Mouse (Mus musculus) heart, postnatal 0 days (tissue): ENCODE results near the gene Sv2b. TPM values are rescaled to one million over a fixed set of nuclear protein-coding genes. Genes with fewer than 3 reads are reported as not detected.

Experiments used
- ATAC-seq: fragments of 200-750 bp; cut with Nextera tagmentation; 2 replicates; pipeline ENCODE4 v1.8.0; 2017; ENCODE audit warnings: low read depth, moderate number of reproducible peaks, moderate library complexity; ENCODE audit not compliant: insufficient read depth
- DNase-seq: peaks from one replicate; pipeline ENCODE4 v3.0.0-alpha.2; 2016; ENCODE audit warnings: low spot score
- H3K27ac ChIP-seq: fragments of 300-500 bp; sonication (generic); 2 replicates; pipeline ENCODE4 v1.5.1; 2014; ENCODE audit warnings: low read depth, mild to moderate bottlenecking
- H3K27me3 ChIP-seq: fragments of 300-500 bp; sonication (generic); 2 replicates; pipeline ENCODE4 v1.6.1; 2014; ENCODE audit warnings: low read length, mixed read lengths; ENCODE audit not compliant: control insufficient read depth, insufficient read depth
- H3K36me3 ChIP-seq: fragments of 300-500 bp; sonication (generic); replicated peaks from 2 replicates; pipeline ENCODE4 v1.6.1; 2014; ENCODE audit warnings: low read length, mixed read lengths; ENCODE audit not compliant: control insufficient read depth, insufficient read depth
- H3K4me1 ChIP-seq: fragments of 300-500 bp; sonication (generic); 2 replicates; pipeline ENCODE4 v1.6.1; 2014; ENCODE audit warnings: antibody characterized with exemption; ENCODE audit not compliant: control insufficient read depth, insufficient read depth
- H3K4me2 ChIP-seq: fragments of 300-500 bp; sonication (generic); 2 replicates; pipeline ENCODE4 v1.6.1; 2014; ENCODE audit warnings: low read depth, mild to moderate bottlenecking, low read length, moderate library complexity
- H3K4me3 ChIP-seq: fragments of 300-500 bp; sonication (generic); 2 replicates; pipeline ENCODE4 v1.5.1; 2014; ENCODE audit warnings: low read depth, low read length
- H3K9ac ChIP-seq: fragments of 300-500 bp; sonication (generic); replicated peaks from 2 replicates; pipeline ENCODE4 v1.6.1; 2014; ENCODE audit warnings: low read depth, low read length, mixed read lengths
- H3K9me3 ChIP-seq: fragments of 300-500 bp; sonication (generic); replicated peaks from 2 replicates; pipeline ENCODE4 v1.6.1; 2016; ENCODE audit warnings: low read length; ENCODE audit not compliant: control insufficient read depth
- CTCF ChIP-seq: IDR thresholded peaks from 2 replicates; pipeline ENCODE4 v1.5.1; 2016; ENCODE audit warnings: antibody characterized with exemption, control low read depth, low read depth
- EP300 ChIP-seq: IDR thresholded peaks from 2 replicates; pipeline ENCODE4 v1.6.1; 2016; ENCODE audit warnings: antibody characterized with exemption, low read depth
- WGBS: fragments of 180-500 bp; shearing (Covaris S2); extraction: QIAGEN DNeasy Blood & Tissue Kit; methylation state at CpG from one replicate; pipeline ENCODE4 v1.1.7; 2014; 5-methylcytosine and 5-hydroxymethylcytosine counted together
- polyA plus RNA-seq: library from polyadenylated mRNA; unstranded; fragments of >200 nt; fragmentation: Nextera tagmentation; extraction: Ambion mirVana; gene quantifications from 2 replicates; pipeline ENCODE4 v1.2.1, GENCODE M21; 2015
- total RNA-seq: library from RNA; depleted of rRNA; stranded (reverse); fragments of >200 nt; gene quantifications from 2 replicates; pipeline ENCODE4 v1.2.3, GENCODE M21; 2014; ENCODE audit warnings: low replicate concordance

Sv2b gene
- total and polyA plus RNA-seq, 2 experiments from 2014 or later, result 0.23 to 0.73 TPM

DNA sequence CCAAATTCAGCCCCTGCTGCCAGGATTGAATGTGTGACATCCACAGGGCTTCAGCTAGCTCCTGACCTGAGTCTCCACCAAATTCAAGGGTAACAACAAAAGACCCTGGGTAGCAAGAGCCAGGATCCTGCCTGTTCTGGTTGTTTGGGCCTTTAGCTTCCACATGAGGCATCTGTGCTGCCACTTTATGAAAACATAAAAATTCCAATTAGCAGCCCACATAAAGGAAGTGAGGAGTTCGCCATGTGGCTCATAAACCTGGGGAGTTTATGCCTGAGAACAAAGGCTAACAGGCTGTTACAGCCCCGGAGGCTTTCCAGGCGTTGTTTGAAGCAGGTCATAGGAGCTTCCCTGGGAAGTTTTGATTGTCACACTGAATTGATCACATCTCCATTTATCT is 49.1 kb downstream of the Sv2b start:
- H3K4me1 ChIP-seq, result no peaks in the 10 kb centered on the region
- H3K27ac ChIP-seq, result no peak overlapping the region
- H3K9ac ChIP-seq, result no peak overlapping the region
- no peak overlapping the region for H3K4me2 ChIP-seq
- H3K36me3 ChIP-seq, result no peaks in the 10 kb centered on the region
- no peaks in the 10 kb centered on the region for H3K27me3 ChIP-seq
- no peak overlapping the region for H3K4me3 ChIP-seq
- TF ChIP-seq EP300 (no peak), CTCF (no peak)
- 73% methylated on average over 3 of the region's 3 CpGs for WGBS
- DNase-seq (no peak), ATAC-seq (no peak)
- H3K9me3 ChIP-seq, result no peaks in the 10 kb centered on the region

DNA sequence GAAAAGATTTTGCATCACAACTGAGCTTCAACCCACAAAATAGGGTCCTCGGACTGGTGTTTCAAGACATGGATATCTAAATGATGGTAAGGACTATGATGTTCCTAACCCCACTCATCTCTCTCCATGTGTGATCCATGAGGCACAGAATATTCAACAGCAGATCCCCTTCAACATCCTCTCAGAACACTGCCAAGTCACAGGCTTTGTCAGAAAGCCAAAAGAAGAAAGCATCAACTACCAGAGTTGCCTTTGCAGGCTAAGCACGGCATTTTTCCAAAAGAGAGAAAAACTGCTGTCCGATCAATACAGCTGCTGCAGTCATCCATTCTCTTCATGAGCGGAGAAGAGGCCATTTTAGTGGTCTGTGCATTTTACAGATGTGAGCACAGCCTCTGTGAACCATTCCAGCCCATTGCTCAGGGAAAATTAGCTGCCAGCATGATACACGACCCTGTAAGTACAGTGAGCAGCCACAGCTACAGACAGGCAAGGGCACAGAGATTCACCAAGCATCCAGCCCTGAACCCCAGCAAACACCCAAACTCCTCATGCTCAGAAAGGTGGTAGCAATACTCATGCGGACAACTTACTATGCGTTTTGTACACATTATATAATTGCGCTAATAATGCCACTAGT is 55.3 kb downstream of the Sv2b start:
- ATAC-seq (no peak), DNase-seq (no peak)
- Histone ChIP-seq H3K36me3 (no peaks in the 10 kb centered on the region), H3K4me1 (no peaks in the 10 kb centered on the region), H3K4me3 (no peak overlapping the region), H3K27me3 (no peaks in the 10 kb centered on the region), H3K27ac (no peak overlapping the region), H3K9me3 (no peaks in the 10 kb centered on the region), H3K4me2 (no peak overlapping the region), H3K9ac (no peak overlapping the region)
- TF ChIP-seq CTCF, result no peak
- TF ChIP-seq EP300, result no peak
- 83% methylated on average over 8 of the region's 8 CpGs for WGBS

DNA sequence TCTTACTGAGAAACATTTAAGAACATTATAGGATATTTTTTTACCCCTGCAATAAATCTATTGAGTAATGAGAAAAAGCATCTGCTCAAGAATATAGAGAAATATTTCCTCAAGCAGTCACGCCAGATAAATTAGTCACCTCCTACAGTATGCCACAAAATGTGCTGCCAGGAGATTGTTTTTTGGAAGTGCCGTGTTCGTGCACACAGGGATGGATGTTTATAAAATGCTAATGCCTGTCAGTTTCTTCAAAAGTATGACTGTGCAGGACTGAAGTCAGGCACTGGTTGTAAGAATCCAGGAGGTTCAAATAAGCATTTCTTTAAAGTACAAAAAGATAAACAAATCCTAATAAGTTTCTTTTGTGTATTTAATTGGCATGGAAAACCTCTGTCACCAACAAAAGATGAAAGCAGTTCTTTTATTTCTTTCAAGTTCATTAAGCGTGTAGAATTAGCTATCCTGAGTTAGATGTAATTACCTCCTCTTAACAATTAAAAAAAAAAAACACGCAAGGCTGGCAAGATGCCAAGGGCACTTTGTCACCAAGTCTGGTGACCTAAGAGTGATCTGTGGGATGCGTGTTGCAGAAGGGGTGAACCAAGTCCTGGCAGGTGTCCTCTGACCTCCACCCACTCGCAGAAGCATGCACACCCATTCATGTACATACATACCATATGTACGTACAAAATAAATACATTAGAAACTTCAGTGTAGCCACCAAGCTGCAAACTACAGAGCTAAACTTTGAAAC is 68.1 kb downstream of the Sv2b start:
- H3K9ac ChIP-seq, result no peak overlapping the region
- H3K4me3 ChIP-seq, result no peak overlapping the region
- H3K27me3 ChIP-seq, result no peaks in the 10 kb centered on the region
- H3K27ac ChIP-seq, result no peak overlapping the region
- H3K4me1 ChIP-seq, result no peaks in the 10 kb centered on the region
- DNase-seq, result no peak
- H3K9me3 ChIP-seq, result no peaks in the 10 kb centered on the region
- ATAC-seq, result no peak
- 64% methylated on average over 8 of the region's 8 CpGs for WGBS
- no peak overlapping the region for H3K4me2 ChIP-seq
- TF ChIP-seq EP300, result no peak
- TF ChIP-seq CTCF, result no peak
- no peaks in the 10 kb centered on the region for H3K36me3 ChIP-seq

DNA sequence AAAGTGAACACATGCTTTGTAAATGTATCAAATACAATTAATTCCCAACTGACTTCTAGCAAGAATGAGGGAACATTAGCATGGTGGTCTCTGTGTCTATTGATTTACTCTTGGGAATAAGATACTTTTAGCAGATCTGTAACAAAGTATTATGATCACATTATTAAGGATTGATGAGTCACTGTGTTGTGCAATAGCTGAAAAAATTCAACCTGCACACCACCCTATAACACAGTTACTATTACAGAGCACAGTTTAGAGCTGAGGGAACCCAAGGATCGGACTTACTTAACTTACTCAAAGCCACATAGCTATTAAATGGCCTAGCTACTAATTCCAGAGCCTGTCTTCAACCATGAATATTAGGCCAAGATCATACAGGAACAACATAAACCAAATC is 72.7 kb downstream of the Sv2b start:
- TF ChIP-seq EP300 (no peak), CTCF (no peak)
- Histone ChIP-seq H3K9ac (no peak overlapping the region), H3K9me3 (no peaks in the 10 kb centered on the region), H3K36me3 (no peaks in the 10 kb centered on the region), H3K27ac (no peak overlapping the region), H3K27me3 (no peaks in the 10 kb centered on the region), H3K4me2 (no peak overlapping the region), H3K4me3 (no peak overlapping the region), H3K4me1 (no peaks in the 10 kb centered on the region)
- WGBS, result 81% methylated on average over 1 of the region's 1 CpGs
- DNase-seq (no peak), ATAC-seq (no peak)

DNA sequence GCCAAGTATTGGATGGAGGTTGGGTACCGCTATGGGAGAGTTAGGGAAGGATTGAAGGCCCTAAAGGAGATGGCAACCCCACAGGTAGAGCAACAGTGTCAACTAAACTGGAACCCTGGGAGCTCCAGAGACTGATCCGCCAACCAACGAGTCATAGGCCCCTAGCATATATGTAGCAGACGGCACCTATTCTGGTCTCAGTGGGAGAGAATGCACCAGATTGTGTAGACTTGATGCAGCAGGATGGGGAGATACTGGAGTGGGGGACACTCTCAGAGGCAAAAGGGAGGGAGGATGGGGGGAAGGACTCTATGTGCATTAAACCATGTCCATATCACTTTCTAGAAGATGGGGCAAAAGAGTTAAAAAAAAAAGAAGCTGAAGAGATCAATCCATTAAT is 84.9 kb downstream of the Sv2b start:
- DNase-seq (no peak), ATAC-seq (no peak)
- WGBS, result 88% methylated on average over 4 of the region's 4 CpGs
- peaks cover 5% of the 10 kb centered on the region; the same call in 1 of the 2 replicates for H3K9me3 ChIP-seq
- H3K4me2 ChIP-seq, result no peak overlapping the region
- no peaks in the 10 kb centered on the region for H3K4me1 ChIP-seq
- no peak overlapping the region for H3K9ac ChIP-seq
- H3K4me3 ChIP-seq, result no peak overlapping the region
- TF ChIP-seq EP300, result no peak
- no peak for TF ChIP-seq CTCF
- no peaks in the 10 kb centered on the region for H3K36me3 ChIP-seq
- H3K27ac ChIP-seq, result no peak overlapping the region
- H3K27me3 ChIP-seq, result no peaks in the 10 kb centered on the region
